Mouse (Mus musculus) lung, postnatal 0 days (tissue): ENCODE measurements at regions not wholly inside any gene's neighbourhood (a gene's known extent, or its start where the extent isn't known, plus 50 kb on each side); places are given as distances from the start of the nearest gene placed in this dataset.

ENCODE experiments used
- CTCF ChIP-seq: IDR thresholded peaks from 2 replicates; pipeline ENCODE4 v1.5.1; 2016; ENCODE audit warnings: antibody characterized with exemption, mild to moderate bottlenecking
- EP300 ChIP-seq: IDR thresholded peaks from 2 replicates; pipeline ENCODE4 v1.6.1; 2016; ENCODE audit warnings: antibody characterized with exemption, mild to moderate bottlenecking, control low read depth

- TF ChIP-seq CTCF = no peak
- TF ChIP-seq EP300 = no peak
These were observed 311.1 kb downstream of the Rps24 start for GRCm38 (mm10) chr14:24798066-24798465.
